Mouse (Mus musculus): Measurements from ENCODE around the gene Dpysl4. TPM values are rescaled to one million over a fixed set of nuclear protein-coding genes. Genes with fewer than 3 reads are reported as not detected.

Dpysl4 gene
- 4.8 and 5.1 TPM in 2 replicates for polyA plus RNA-seq (2015; fragmentation: Nextera tagmentation; extraction: Ambion mirVana)

GRCm38 (mm10) chr7:139085629-139086194 lies at the start of gene Dpysl4:
Gene Dpysl4 (plus strand): TSS chr7:139086001.
- Histone ChIP-seq H3K4me1 (replicated peaks; ENCODE audit: control insufficient read depth, insufficient read depth) (no peaks in the 10 kb centered on the region), H3K36me3 (ENCODE audit: control insufficient read depth, insufficient read depth, low read length) (no peaks in the 10 kb centered on the region), H3K9me3 (ENCODE audit: control insufficient read depth, low read length) (no peaks in the 10 kb centered on the region), H3K4me3 (ENCODE audit: low read depth, low read length) (peak within 1 kb of the TSS; percentile 53), H3K9ac (ENCODE audit: low read length) (peak within 1 kb of the TSS; percentile 61), H3K27ac (replicated peaks) (no peak within 1 kb of the TSS), H3K4me2 (replicated peaks; ENCODE audit: low read depth) (peak within 1 kb of the TSS; percentile 69), H3K27me3 (ENCODE audit: control insufficient read depth, insufficient read depth, low read length) (no peaks in the 10 kb centered on the region)
- ATAC-seq (ENCODE audit: low FRiP score, low TSS enrichment) (peak; percentile 78), DNase-seq (ENCODE audit: low spot score) (peak; percentile 63)
- no peak for TF ChIP-seq EP300 (optimal IDR thresholded peaks at IDR 0.05)
- TF ChIP-seq CTCF (IDR thresholded peaks at IDR 0.05; ENCODE audit: low read depth), result no peak
- WGBS, result 8% methylated on average over 30 of the region's 32 CpGs

GRCm38 (mm10) chr7:139063406-139063805 lies 22.4 kb upstream of the Dpysl4 start:
- TF ChIP-seq CTCF (IDR thresholded peaks at IDR 0.05; ENCODE audit: low read depth) (peak; percentile 54), EP300 (optimal IDR thresholded peaks at IDR 0.05) (no peak)
- no peaks in the 10 kb centered on the region for H3K36me3 ChIP-seq (ENCODE audit: control insufficient read depth, insufficient read depth, low read length)
- H3K27me3 ChIP-seq (ENCODE audit: control insufficient read depth, insufficient read depth, low read length), result no peaks in the 10 kb centered on the region
- no peaks in the 10 kb centered on the region for H3K9me3 ChIP-seq (ENCODE audit: control insufficient read depth, low read length)
- no peak overlapping the region for H3K4me3 ChIP-seq (ENCODE audit: low read depth, low read length)
- no peak overlapping the region for H3K4me2 ChIP-seq (replicated peaks; ENCODE audit: low read depth)
- ATAC-seq (ENCODE audit: low FRiP score, low TSS enrichment) (no peak), DNase-seq (ENCODE audit: low spot score) (no peak)
- no peak overlapping the region for H3K9ac ChIP-seq (ENCODE audit: low read length)
- 61% methylated on average over 4 of the region's 4 CpGs for WGBS
- H3K27ac ChIP-seq (replicated peaks), result no peak overlapping the region
- H3K4me1 ChIP-seq (replicated peaks; ENCODE audit: control insufficient read depth, insufficient read depth), result no peaks in the 10 kb centered on the region

- no peak overlapping the region for H3K9ac ChIP-seq (ENCODE audit: low read length)
- WGBS, result 0% methylated on average over 2 of the region's 2 CpGs
- H3K4me1 ChIP-seq (replicated peaks; ENCODE audit: control insufficient read depth, insufficient read depth), result no peaks in the 10 kb centered on the region
- no peak for TF ChIP-seq EP300 (optimal IDR thresholded peaks at IDR 0.05)
- peak; percentile 72 for TF ChIP-seq CTCF (IDR thresholded peaks at IDR 0.05; ENCODE audit: low read depth)
- DNase-seq (ENCODE audit: low spot score) (peak; percentile 74), ATAC-seq (ENCODE audit: low FRiP score, low TSS enrichment) (peak; percentile 46; the same call in 1 of the 2 replicates)
- no peak overlapping the region for H3K27ac ChIP-seq (replicated peaks)
- H3K4me3 ChIP-seq (ENCODE audit: low read depth, low read length), result no peak overlapping the region
- no peaks in the 10 kb centered on the region for H3K36me3 ChIP-seq (ENCODE audit: control insufficient read depth, insufficient read depth, low read length)
- no peaks in the 10 kb centered on the region for H3K9me3 ChIP-seq (ENCODE audit: control insufficient read depth, low read length)
- no peaks in the 10 kb centered on the region for H3K27me3 ChIP-seq (ENCODE audit: control insufficient read depth, insufficient read depth, low read length)
- H3K4me2 ChIP-seq (replicated peaks; ENCODE audit: low read depth), result no peak overlapping the region
Observed at GRCm38 (mm10) chr7:139068182-139068623, 17.6 kb upstream of the Dpysl4 start.

GRCm38 (mm10) chr7:139074189-139074588 lies 11.6 kb upstream of the Dpysl4 start:
- Histone ChIP-seq H3K9ac (ENCODE audit: low read length) (no peak overlapping the region), H3K27ac (replicated peaks) (no peak overlapping the region), H3K36me3 (ENCODE audit: control insufficient read depth, insufficient read depth, low read length) (no peaks in the 10 kb centered on the region), H3K4me1 (replicated peaks; ENCODE audit: control insufficient read depth, insufficient read depth) (no peaks in the 10 kb centered on the region), H3K4me3 (ENCODE audit: low read depth, low read length) (no peak overlapping the region), H3K9me3 (ENCODE audit: control insufficient read depth, low read length) (no peaks in the 10 kb centered on the region), H3K27me3 (ENCODE audit: control insufficient read depth, insufficient read depth, low read length) (no peaks in the 10 kb centered on the region), H3K4me2 (replicated peaks; ENCODE audit: low read depth) (no peak overlapping the region)
- TF ChIP-seq EP300 (optimal IDR thresholded peaks at IDR 0.05) (no peak), CTCF (IDR thresholded peaks at IDR 0.05; ENCODE audit: low read depth) (no peak)
- 48% methylated on average over 6 of the region's 6 CpGs for WGBS
- DNase-seq (ENCODE audit: low spot score) (no peak), ATAC-seq (ENCODE audit: low FRiP score, low TSS enrichment) (no peak)

GRCm38 (mm10) chr7:139075054-139075794 lies 10.6 kb upstream of the Dpysl4 start:
- no peak for DNase-seq (ENCODE audit: low spot score)
- TF ChIP-seq EP300 (optimal IDR thresholded peaks at IDR 0.05) (no peak), CTCF (IDR thresholded peaks at IDR 0.05; ENCODE audit: low read depth) (no peak)

GRCm38 (mm10) chr7:139077283-139077682 lies 8.5 kb upstream of the Dpysl4 start:
- TF ChIP-seq CTCF (IDR thresholded peaks at IDR 0.05; ENCODE audit: low read depth) (no peak), EP300 (optimal IDR thresholded peaks at IDR 0.05) (no peak)
- Histone ChIP-seq H3K9ac (ENCODE audit: low read length) (no peak overlapping the region), H3K4me3 (ENCODE audit: low read depth, low read length) (no peak overlapping the region), H3K4me1 (replicated peaks; ENCODE audit: control insufficient read depth, insufficient read depth) (no peaks in the 10 kb centered on the region), H3K9me3 (ENCODE audit: control insufficient read depth, low read length) (no peaks in the 10 kb centered on the region), H3K36me3 (ENCODE audit: control insufficient read depth, insufficient read depth, low read length) (no peaks in the 10 kb centered on the region), H3K27ac (replicated peaks) (no peak overlapping the region), H3K4me2 (replicated peaks; ENCODE audit: low read depth) (no peak overlapping the region), H3K27me3 (ENCODE audit: control insufficient read depth, insufficient read depth, low read length) (no peaks in the 10 kb centered on the region)
- no peak for DNase-seq (ENCODE audit: low spot score)
- WGBS, result 18% methylated on average over 7 of the region's 7 CpGs
- ATAC-seq (ENCODE audit: low FRiP score, low TSS enrichment), result peak; percentile 39; the same call in 1 of the 2 replicates

More at GRCm38 (mm10) chr7:139075054-139075794, 10.6 kb upstream of the Dpysl4 start:
- no peak for ATAC-seq (ENCODE audit: low FRiP score, low TSS enrichment)
- Histone ChIP-seq H3K4me2 (replicated peaks; ENCODE audit: low read depth) (no peak overlapping the region), H3K9me3 (ENCODE audit: control insufficient read depth, low read length) (no peaks in the 10 kb centered on the region), H3K4me1 (replicated peaks; ENCODE audit: control insufficient read depth, insufficient read depth) (no peaks in the 10 kb centered on the region), H3K36me3 (ENCODE audit: control insufficient read depth, insufficient read depth, low read length) (no peaks in the 10 kb centered on the region), H3K27me3 (ENCODE audit: control insufficient read depth, insufficient read depth, low read length) (no peaks in the 10 kb centered on the region), H3K27ac (replicated peaks) (no peak overlapping the region), H3K9ac (ENCODE audit: low read length) (no peak overlapping the region), H3K4me3 (ENCODE audit: low read depth, low read length) (no peak overlapping the region)
- WGBS, result 47% methylated on average over 14 of the region's 14 CpGs

Measured in stomach, postnatal 0 days (tissue).